Mouse (Mus musculus) adrenal gland, adult 18-20 months (tissue): ENCODE results near the gene 1700069L16Rik. TPM values are rescaled to one million over a fixed set of nuclear protein-coding genes. Genes with fewer than 3 reads are reported as not detected.

Experiments used
- DNase-seq, 2 experiments: peaks; one replicate each; pipeline ENCODE4 v3.0.0; 2021 to 2022; ENCODE audit warnings: low spot score in 2 of 2
- total RNA-seq, 2 experiments: library from RNA; stranded (reverse); gene quantifications; 1 replicate in 1 of 2; 2 replicates in 1 of 2; pipeline ENCODE4 v1.2.3; 2021

1700069L16Rik gene
- total RNA-seq, 2 experiments from 2014 or later = not detected

GRCm38 (mm10) chr5:113690866-113691265, 33.7 kb downstream of the 1700069L16Rik start:
- DNase-seq = no peak

GRCm38 (mm10) chr5:113690069-113690548, 34.5 kb downstream of the 1700069L16Rik start:
- no peak for DNase-seq

- DNase-seq = no peak
Observed at GRCm38 (mm10) chr5:113687514-113687913, 37.1 kb downstream of the 1700069L16Rik start.

- DNase-seq = no peak
Observed at GRCm38 (mm10) chr5:113685471-113685870, 39.1 kb downstream of the 1700069L16Rik start.

- no peak for DNase-seq
Observed at GRCm38 (mm10) chr5:113683246-113683645, 41.3 kb downstream of the 1700069L16Rik start.

- DNase-seq = no peak
Observed at GRCm38 (mm10) chr5:113682472-113682871, 42.1 kb downstream of the 1700069L16Rik start.

GRCm38 (mm10) chr5:113681219-113681618, 43.4 kb downstream of the 1700069L16Rik start:
- DNase-seq = no peak

- DNase-seq = no peak
Observed at GRCm38 (mm10) chr5:113679509-113679908, 45.1 kb downstream of the 1700069L16Rik start.

- no peak for DNase-seq
Observed at GRCm38 (mm10) chr5:113678743-113679452, 45.7 kb downstream of the 1700069L16Rik start.

GRCm38 (mm10) chr5:113677541-113677940, 47.0 kb downstream of the 1700069L16Rik start:
- DNase-seq = no peak

GRCm38 (mm10) chr5:113674851-113675250, 49.7 kb downstream of the 1700069L16Rik start:
- no peak for DNase-seq

- DNase-seq = no peak
Observed at GRCm38 (mm10) chr5:113672456-113672855, 52.1 kb downstream of the 1700069L16Rik start.

- no peak for DNase-seq
Observed at GRCm38 (mm10) chr5:113670597-113670996, 54.0 kb downstream of the 1700069L16Rik start.

- DNase-seq = no peak
Observed at GRCm38 (mm10) chr5:113670110-113670509, 54.5 kb downstream of the 1700069L16Rik start.

GRCm38 (mm10) chr5:113664629-113665195, 59.9 kb downstream of the 1700069L16Rik start:
- no peak for DNase-seq

GRCm38 (mm10) chr5:113664127-113664526, 60.4 kb downstream of the 1700069L16Rik start:
- DNase-seq = no peak

- DNase-seq = no peak
Observed at GRCm38 (mm10) chr5:113660872-113661271, 63.7 kb downstream of the 1700069L16Rik start.

GRCm38 (mm10) chr5:113654821-113655220, 69.8 kb downstream of the 1700069L16Rik start:
- no peak for DNase-seq

GRCm38 (mm10) chr5:113654206-113654605, 70.4 kb downstream of the 1700069L16Rik start:
- no peak for DNase-seq

- no peak for DNase-seq
Observed at GRCm38 (mm10) chr5:113652215-113652614, 72.4 kb downstream of the 1700069L16Rik start.

- DNase-seq = peak in 1 of 2 experiments; percentile 45
Observed at GRCm38 (mm10) chr5:113650035-113650865, 74.3 kb downstream of the 1700069L16Rik start, which contains the start of gene Cmklr1. Gene Cmklr1, minus strand, starts transcription at chr5:113650426.
